Mouse (Mus musculus) heart, adult 9 months (tissue): ENCODE results near the gene Slc7a1.
A peak's percentile ranks its signal among the peaks of the same experiment; 100 is the strongest.

Experiments
- DNase-seq, 2 experiments: peaks; one replicate each; pipeline ENCODE4 v3.0.0; 2022; ENCODE audit warnings: low spot score in 2 of 2

Slc7a1 gene

GRCm38 (mm10) chr5:148369178-148369577 is 30.5 kb downstream of the Slc7a1 start:
- no peak for DNase-seq

DNA sequence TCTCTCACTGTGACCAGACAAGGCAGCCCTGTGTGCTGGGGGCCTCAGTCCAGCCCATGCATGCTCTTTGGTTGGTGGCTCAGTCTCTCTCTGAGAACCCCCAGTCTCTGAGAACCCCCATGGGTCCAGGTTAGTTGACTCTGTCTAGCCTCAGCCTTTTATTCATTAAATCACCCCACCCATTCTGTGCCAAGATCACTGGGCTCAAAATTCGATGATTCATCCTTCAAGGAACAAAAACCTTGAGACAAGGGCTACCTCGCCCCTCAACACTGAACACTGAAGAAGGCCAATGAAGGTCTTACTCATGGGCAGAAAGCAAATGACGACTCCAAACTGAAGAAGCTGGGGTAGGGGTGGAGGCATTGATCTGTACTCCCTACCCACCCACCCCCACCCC is 31.9 kb downstream of the Slc7a1 start:
- no peak for DNase-seq

DNA sequence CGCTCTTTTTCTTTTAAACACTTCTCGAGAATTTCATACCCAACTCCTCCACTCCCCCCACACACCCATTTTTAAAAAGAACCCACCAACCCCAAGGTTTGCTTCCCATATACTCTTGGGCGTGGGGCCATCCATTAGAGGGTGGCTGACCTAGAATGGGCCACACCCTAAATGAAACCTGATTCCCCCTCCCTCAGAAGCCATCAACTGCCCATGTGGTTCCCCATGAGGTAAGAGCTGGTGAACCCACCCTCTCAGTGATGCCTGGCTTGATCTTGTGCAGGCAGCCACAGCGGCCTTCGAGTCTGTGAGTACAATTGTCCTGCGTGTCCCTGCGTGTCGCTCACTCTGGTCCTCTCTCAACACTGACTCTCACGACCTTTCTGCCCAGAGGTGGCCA is 33.2 kb downstream of the Slc7a1 start:
- no peak for DNase-seq

- DNase-seq, result no peak
Measured at GRCm38 (mm10) chr5:148363441-148364113, 36.1 kb downstream of the Slc7a1 start.

GRCm38 (mm10) chr5:148362296-148362695 is 37.4 kb downstream of the Slc7a1 start:
- DNase-seq, result no peak

- no peak for DNase-seq
Measured at GRCm38 (mm10) chr5:148361759-148362010, 38.0 kb downstream of the Slc7a1 start.

GRCm38 (mm10) chr5:148360922-148361758 is 38.6 kb downstream of the Slc7a1 start:
- peak in 1 of 2 experiments; percentile 36 for DNase-seq

DNA sequence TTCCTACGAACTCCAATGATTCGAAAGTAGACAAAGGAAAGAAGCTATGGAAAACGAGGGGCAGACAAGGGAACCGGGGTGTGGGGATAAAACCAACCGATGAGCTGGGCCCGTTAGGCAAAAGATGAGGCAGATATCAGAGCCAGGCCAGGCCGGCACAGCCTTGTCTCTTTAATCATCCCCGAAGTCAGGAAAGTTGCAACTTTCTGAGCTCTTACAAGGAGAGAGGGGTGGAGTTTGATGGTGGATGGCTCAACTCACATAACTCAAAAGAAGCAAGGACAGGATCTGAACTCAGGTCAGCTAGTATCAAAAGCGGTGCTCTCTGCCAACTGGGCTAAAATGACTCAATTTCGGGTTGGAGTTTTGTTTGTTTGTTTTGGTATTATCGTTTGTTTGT is 40.6 kb downstream of the Slc7a1 start:
- DNase-seq, result no peak

- no peak for DNase-seq
Measured at GRCm38 (mm10) chr5:148357168-148357567, 42.5 kb downstream of the Slc7a1 start.

GRCm38 (mm10) chr5:148355822-148356221 is 43.9 kb downstream of the Slc7a1 start:
- no peak for DNase-seq

GRCm38 (mm10) chr5:148354536-148354935 is 45.2 kb downstream of the Slc7a1 start:
- peak in 1 of 2 experiments; percentile 34 for DNase-seq

- peak in 1 of 2 experiments; percentile 23 for DNase-seq
Measured at GRCm38 (mm10) chr5:148353429-148353828, 46.3 kb downstream of the Slc7a1 start.

DNA sequence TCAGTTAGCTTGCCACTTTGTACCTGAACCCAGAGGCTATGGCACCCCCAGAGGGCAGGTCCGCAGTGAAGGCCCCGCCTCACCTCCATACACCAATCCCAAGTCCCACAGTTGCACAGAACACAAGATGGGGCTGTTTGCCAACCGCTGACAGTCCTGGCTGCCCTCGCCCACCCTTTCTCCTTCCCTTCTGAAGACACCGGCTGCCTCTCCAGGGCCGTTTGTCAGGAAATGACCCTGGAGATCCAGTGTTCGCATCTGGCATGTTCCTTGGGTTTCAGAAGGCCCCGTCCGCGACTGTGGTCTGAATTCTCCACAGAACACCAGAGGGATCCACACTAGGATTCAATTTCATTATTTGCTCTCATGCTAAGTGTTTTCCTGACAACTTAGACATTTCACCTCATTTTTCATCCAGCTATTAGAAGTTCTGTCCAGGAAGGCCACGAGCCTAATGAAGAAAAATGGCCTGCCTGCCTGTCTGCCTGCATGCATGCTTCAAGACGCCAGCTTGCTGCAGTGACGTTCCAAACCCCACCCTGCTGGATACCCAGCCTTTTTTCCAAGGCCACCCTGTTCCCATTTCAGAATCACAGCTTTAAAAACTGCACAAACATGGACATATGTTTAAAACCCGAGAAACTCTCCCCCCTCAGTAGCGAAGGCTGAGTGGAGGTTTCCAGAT is 50.2 kb downstream of the Slc7a1 start:
- no peak for DNase-seq

DNA sequence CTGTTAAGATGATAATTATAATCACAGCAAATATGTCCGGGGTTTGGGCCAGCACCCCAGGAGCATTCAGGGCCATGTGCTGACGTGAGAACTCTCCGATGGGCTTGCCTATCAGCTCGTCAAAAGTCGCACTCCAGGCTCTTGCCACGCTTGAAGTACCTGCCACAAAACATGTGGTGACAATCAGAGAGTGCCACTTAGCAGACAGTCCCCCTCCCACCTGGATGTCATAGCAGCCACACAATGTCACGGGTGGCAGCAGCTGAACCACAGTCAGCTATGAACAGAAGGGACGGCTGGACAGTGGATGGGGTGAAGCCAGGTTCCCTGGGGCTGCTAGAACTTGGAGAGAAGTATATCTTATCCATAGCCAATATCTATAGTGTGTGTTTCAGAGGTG is 51.6 kb downstream of the Slc7a1 start:
- peak; percentile 32 to 56 for DNase-seq

GRCm38 (mm10) chr5:148346543-148346942 is 53.2 kb downstream of the Slc7a1 start:
- no peak for DNase-seq

DNA sequence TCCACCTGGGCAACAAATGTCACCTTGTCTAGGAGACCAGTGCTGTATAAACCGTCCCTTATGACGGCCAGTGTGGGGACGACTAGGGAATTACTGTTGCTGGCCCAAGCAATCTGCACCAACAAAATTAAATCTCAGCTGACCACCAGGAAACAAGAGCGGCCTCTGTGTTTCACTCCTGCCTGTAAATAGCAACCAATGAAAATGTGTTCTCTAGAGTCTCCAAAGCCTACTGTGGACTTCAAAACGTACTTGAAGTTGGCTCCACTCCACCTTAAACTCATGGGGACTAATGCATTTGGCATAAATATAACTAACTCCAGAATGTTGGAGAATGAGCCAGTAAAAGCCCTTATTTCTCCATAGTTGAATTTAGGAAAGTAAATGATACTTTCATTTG is 55.3 kb downstream of the Slc7a1 start:
- no peak for DNase-seq

DNA sequence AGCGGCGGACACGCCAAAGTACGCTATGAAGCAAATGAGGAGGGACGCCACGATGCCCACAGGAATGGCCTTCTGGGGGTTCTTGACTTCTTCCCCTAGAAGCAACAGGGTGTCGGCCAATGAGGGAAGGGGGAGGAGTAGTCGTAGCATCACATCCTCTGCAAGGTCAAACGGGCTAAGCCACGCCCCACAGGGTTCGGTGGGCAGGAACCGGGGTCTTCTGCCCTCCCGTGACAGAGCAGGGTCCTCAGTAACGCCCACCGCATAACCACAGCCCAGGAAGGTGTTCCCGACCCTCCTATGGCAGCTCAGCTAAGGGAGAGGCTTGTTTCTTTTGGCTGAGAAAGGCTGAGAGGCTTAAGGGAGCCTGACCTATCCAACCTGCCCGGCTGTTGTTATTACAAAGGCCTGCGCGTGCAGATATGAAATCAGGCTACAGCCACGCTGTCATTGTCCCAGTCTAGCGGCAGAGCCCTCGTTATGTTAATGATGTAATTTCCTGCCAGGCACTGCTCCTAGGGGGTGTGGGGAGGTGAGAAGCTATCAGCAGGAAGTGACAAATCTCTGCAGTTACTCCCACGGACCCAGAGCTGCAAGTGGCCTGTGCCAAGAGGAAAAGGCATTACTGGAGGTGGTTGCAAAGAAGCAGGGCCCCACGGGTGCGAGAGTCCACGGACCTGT is 57.5 kb downstream of the Slc7a1 start:
- DNase-seq, result peak; percentile 80 to 89

- no peak for DNase-seq
Measured at GRCm38 (mm10) chr5:148339126-148339525, 60.6 kb downstream of the Slc7a1 start.

GRCm38 (mm10) chr5:148332622-148332974 is 67.1 kb downstream of the Slc7a1 start:
- peak; percentile 70 to 81 for DNase-seq

GRCm38 (mm10) chr5:148331926-148332621 is 67.6 kb downstream of the Slc7a1 start:
- DNase-seq, result no peak

DNA sequence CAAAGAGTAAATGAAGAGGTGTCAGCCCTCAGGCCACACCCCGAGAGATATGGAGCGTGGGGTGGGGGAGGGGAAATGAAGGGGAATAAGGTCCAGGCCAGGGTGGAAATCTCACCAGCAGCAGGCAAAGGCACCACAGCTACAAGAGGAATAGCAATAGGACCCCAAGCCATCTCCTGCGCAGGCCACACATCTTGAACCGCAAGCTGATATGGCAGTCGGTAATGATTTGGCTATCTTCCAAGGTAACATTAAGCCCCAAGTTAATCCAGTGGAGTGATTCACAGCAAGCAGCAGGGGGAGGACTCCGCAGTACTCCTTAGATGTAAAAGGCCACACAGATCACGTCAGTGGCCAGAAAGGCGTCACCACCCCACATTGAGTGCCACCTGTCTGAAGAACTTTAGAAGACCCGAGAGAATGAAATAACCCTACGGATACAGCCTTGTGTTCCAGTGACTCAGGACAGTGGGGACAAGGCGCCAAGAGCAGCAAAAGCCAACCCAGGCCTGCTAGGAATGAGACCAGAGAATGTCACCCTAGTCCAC is 68.4 kb downstream of the Slc7a1 start:
- DNase-seq, result no peak
